Comparison of ENCODE assay signal across 8 mouse cellular contexts in the genomic region with DNA sequence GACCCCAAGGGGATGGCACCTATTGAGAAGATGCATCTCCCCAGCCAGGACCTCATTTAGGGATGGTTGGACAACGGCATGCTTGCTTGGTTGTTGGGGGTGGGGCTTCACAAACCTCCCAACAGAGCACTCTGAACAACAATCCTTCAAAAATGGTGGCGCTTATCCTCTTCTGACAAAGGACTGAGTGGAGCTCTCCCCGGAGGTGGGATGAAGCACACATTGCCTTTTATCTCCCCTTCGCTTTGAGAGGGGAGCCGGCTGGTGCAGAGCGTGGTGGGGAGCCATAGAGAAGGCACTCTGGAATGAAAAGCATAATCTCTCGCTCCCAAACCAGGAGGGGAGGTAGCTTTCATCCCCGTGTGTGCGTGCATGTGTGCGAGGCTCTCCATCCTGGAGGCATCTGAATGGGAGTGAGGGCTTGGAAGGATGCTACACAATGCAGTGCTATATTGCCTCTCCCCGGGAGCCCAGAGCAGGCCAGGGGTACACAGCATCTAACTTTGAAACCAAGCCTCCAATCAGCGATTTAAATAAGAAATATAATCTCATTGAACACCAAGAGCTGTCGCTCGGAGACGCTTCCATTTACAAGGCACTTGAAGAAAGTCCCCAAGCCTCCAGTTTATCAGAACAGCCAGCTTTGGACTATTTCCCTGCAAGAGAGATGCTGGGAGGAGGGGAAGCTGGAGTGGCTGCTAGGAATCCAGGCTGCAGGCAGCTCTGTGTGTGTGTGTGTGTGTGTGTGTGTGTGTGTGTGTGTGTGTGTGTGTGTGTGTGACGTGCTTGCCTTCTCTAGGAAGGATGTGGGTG.
DNase-seq lines count a peak whose midpoint lies in the region; ATAC-seq and TF ChIP-seq lines count a peak whose summit lies in the region.

No protein-coding gene starts in this region.

- TF ChIP-seq CTCF in lung, postnatal 0 days (IDR thresholded peaks at IDR 0.05): no peak

- DNase-seq in frontal cortex, postnatal 10 days (ENCODE audit: low spot score in 2 of 2): peak; percentile 27 to 35
- no peak for DNase-seq in frontal cortex, postnatal 25 days (ENCODE audit: low spot score in 2 of 2)
- peak; percentile 16 for DNase-seq in lung, postnatal 10 days
- no peak for DNase-seq in lung, postnatal 0 days (ENCODE audit: low spot score)
- DNase-seq in cerebellum, adult 8-10 months: no peak
- no peak for DNase-seq in ovary, postnatal 10 days (ENCODE audit: low spot score)
- DNase-seq in urinary bladder, adult 18-20 months (ENCODE audit: low spot score in 2 of 2): no peak

- no peak overlapping the region for H3K9ac ChIP-seq in lung, postnatal 0 days (replicated peaks; ENCODE audit: low read depth)
- H3K9ac ChIP-seq in midbrain, embryonic 12.5 days (replicated peaks): peak overlapping the region; percentile 37; the same call in 1 of the 2 replicates

- H3K9me3 ChIP-seq in lung, postnatal 0 days (ENCODE audit: low read length): no peaks in the 10 kb centered on the region
- no peaks in the 10 kb centered on the region for H3K9me3 ChIP-seq in midbrain, embryonic 12.5 days

- no peak overlapping the region for H3K4me2 ChIP-seq in lung, postnatal 0 days (replicated peaks; ENCODE audit: low read depth, low read length)
- H3K4me2 ChIP-seq in midbrain, embryonic 12.5 days (replicated peaks): peak overlapping the region; percentile 38

- H3K4me1 ChIP-seq in lung, postnatal 0 days (ENCODE audit: insufficient read depth, low read depth, low read length): no peaks in the 10 kb centered on the region
- peaks cover 57% of the 10 kb centered on the region for H3K4me1 ChIP-seq in midbrain, embryonic 12.5 days

- H3K4me3 ChIP-seq in lung, postnatal 0 days (ENCODE audit: low read depth, low read length): no peak overlapping the region
- no peak overlapping the region for H3K4me3 ChIP-seq in midbrain, embryonic 12.5 days

- no peak for ATAC-seq in lung, postnatal 0 days
- peak; percentile 74 for ATAC-seq in midbrain, embryonic 12.5 days (ENCODE audit: low FRiP score, low read depth)

- H3K27me3 ChIP-seq in lung, postnatal 0 days (replicated peaks; ENCODE audit: insufficient read depth, low read length): no peaks in the 10 kb centered on the region
- no peaks in the 10 kb centered on the region for H3K27me3 ChIP-seq in midbrain, embryonic 12.5 days

- TF ChIP-seq EP300 in lung, postnatal 0 days (IDR thresholded peaks at IDR 0.05): no peak

- 51% methylated on average over 16 of the region's 16 CpGs for WGBS in lung, postnatal 0 days
- 7% methylated on average over 16 of the region's 16 CpGs for WGBS in midbrain, embryonic 12.5 days

- no peak overlapping the region for H3K27ac ChIP-seq in lung, postnatal 0 days (ENCODE audit: low read length)
- peak overlapping the region; percentile 97 for H3K27ac ChIP-seq in midbrain, embryonic 12.5 days (replicated peaks)

- H3K36me3 ChIP-seq in lung, postnatal 0 days (ENCODE audit: insufficient read depth, low read length): no peaks in the 10 kb centered on the region
- no peaks in the 10 kb centered on the region for H3K36me3 ChIP-seq in midbrain, embryonic 12.5 days

Comparison
In these comparisons a context has a peak if more than half of its experiments do, and no peak if none do; other contexts are left out.
1. DNase-seq: peak in frontal cortex, postnatal 10 days (2 of 2) and lung, postnatal 10 days (single experiment); none in frontal cortex, postnatal 25 days (0 of 2), lung, postnatal 0 days (single experiment), cerebellum, adult 8-10 months (single experiment), ovary, postnatal 10 days (single experiment) and urinary bladder, adult 18-20 months (0 of 2).